Mouse (Mus musculus): ENCODE measurements around the gene Zfp385a.

Gene Zfp385a

GRCm38 (mm10) chr15:103362950-103363349 lies 23.1 kb upstream of the Zfp385a start:
- DNase-seq = no peak

GRCm38 (mm10) chr15:103362333-103362732 lies 22.4 kb upstream of the Zfp385a start:
- no peak for DNase-seq

- no peak for DNase-seq
These were observed 21.4 kb upstream of the Zfp385a start for GRCm38 (mm10) chr15:103361269-103361668.

GRCm38 (mm10) chr15:103359869-103360602 lies 20.1 kb upstream of the Zfp385a start:
- DNase-seq = no peak

- DNase-seq = no peak
These were observed 19.2 kb upstream of the Zfp385a start for GRCm38 (mm10) chr15:103359122-103359510.

GRCm38 (mm10) chr15:103358278-103359121 lies 18.6 kb upstream of the Zfp385a start:
- no peak for DNase-seq

GRCm38 (mm10) chr15:103357817-103358216 lies 17.9 kb upstream of the Zfp385a start:
- no peak for DNase-seq

GRCm38 (mm10) chr15:103356130-103356529 lies 16.2 kb upstream of the Zfp385a start:
- peak; percentile 56 for DNase-seq

GRCm38 (mm10) chr15:103355420-103355819 lies 15.5 kb upstream of the Zfp385a start:
- no peak for DNase-seq

GRCm38 (mm10) chr15:103354690-103355089 lies 14.8 kb upstream of the Zfp385a start:
- no peak for DNase-seq

GRCm38 (mm10) chr15:103353511-103354256 lies 13.8 kb upstream of the Zfp385a start:
- no peak for DNase-seq

- peak; percentile 80 for DNase-seq
These were observed 13.0 kb upstream of the Zfp385a start for GRCm38 (mm10) chr15:103352856-103353255.

GRCm38 (mm10) chr15:103347275-103347684 lies 7.4 kb upstream of the Zfp385a start:
- DNase-seq = peak; percentile 83

- DNase-seq = no peak
These were observed 5.9 kb upstream of the Zfp385a start for GRCm38 (mm10) chr15:103345789-103346188.

GRCm38 (mm10) chr15:103343556-103343955 lies 3.7 kb upstream of the Zfp385a start:
- peak; percentile 42 for DNase-seq

GRCm38 (mm10) chr15:103343008-103343407 lies 3.1 kb upstream of the Zfp385a start:
- DNase-seq = no peak

- peak; percentile 79 for DNase-seq
These were observed 2.5 kb upstream of the Zfp385a start for GRCm38 (mm10) chr15:103342415-103342814.

GRCm38 (mm10) chr15:103341547-103341946 lies 1.7 kb upstream of the Zfp385a start:
- DNase-seq = no peak

- DNase-seq = peak; percentile 37
These were observed 893 bp upstream of the Zfp385a start for GRCm38 (mm10) chr15:103340786-103341185.

GRCm38 (mm10) chr15:103339166-103339960 lies 530 bp downstream of the Zfp385a start:
- peak; percentile 48 for DNase-seq

GRCm38 (mm10) chr15:103338829-103339165 lies 1.1 kb downstream of the Zfp385a start:
- DNase-seq = no peak

GRCm38 (mm10) chr15:103336996-103337667 lies 2.8 kb downstream of the Zfp385a start:
- no peak for DNase-seq
